Mouse (Mus musculus) midbrain, embryonic 10.5 days (tissue): ENCODE results near the gene Clpb. TPM values are rescaled to one million over a fixed set of nuclear protein-coding genes. Genes with fewer than 3 reads are reported as not detected.

Experiments used
- DNase-seq: peaks from one replicate; pipeline ENCODE4 v3.0.0-alpha.2; 2017; ENCODE audit warnings: low spot score
- H3K27ac ChIP-seq: fragments of 300-500 bp; sonication (generic); replicated peaks from 2 replicates; pipeline ENCODE4 v1.5.1; 2016; ENCODE audit warnings: mild to moderate bottlenecking
- H3K27me3 ChIP-seq: fragments of 300-500 bp; sonication (generic); 2 replicates; pipeline ENCODE4 v1.6.1; 2016; ENCODE audit warnings: low read depth, mild to moderate bottlenecking; ENCODE audit not compliant: poor library complexity, severe bottlenecking
- H3K36me3 ChIP-seq: fragments of 300-500 bp; sonication (generic); 2 replicates; pipeline ENCODE4 v1.6.1; 2016; ENCODE audit warnings: mild to moderate bottlenecking, moderate library complexity
- H3K4me1 ChIP-seq: fragments of 300-500 bp; sonication (generic); 2 replicates; pipeline ENCODE4 v1.6.1; 2016
- H3K4me3 ChIP-seq: fragments of 300-500 bp; sonication (generic); 2 replicates; pipeline ENCODE4 v1.5.1; 2016; ENCODE audit warnings: mild to moderate bottlenecking, moderate library complexity
- H3K9me3 ChIP-seq: fragments of 300-500 bp; sonication (generic); replicated peaks from 2 replicates; pipeline ENCODE4 v1.6.1; 2016; ENCODE audit warnings: mild to moderate bottlenecking
- WGBS: fragments of 180-500 bp; shearing (Covaris S2); methylation state at CpG from one replicate; pipeline ENCODE4 v1.1.7; 2016; 5-methylcytosine and 5-hydroxymethylcytosine counted together
- polyA plus RNA-seq: library from polyadenylated mRNA; unstranded; fragments of >200 nt; fragmentation: Nextera tagmentation; extraction: Ambion mirVana; gene quantifications from 2 replicates; pipeline ENCODE4 v1.2.1, GENCODE M21; 2016

Clpb gene
- polyA plus RNA-seq, 1 experiment from 2014 or later: 56.3 TPM

DNA sequence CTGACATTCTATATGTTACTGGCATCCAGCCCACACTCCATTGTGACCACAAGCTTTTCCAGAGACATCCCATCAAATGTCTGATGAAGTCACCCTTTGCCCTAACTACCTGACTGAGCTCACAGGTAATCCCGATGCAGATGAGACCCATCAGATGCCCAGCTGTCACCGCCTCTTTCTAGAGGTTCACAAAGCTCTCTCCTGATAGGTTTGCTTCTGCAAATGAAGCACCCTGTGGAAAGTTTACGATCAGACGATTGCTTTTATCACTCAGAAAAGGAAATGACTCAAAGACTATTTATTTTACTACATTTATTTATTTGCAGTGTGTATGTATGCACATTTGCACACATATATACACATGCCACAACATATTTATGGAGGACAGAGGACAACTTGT is 80.1 kb downstream of the Clpb start:
- WGBS: 91% methylated on average over 4 of the region's 4 CpGs
- Histone ChIP-seq H3K9me3 (no peaks in the 10 kb centered on the region), H3K4me1 (peaks cover 26% of the 10 kb centered on the region), H3K36me3 (no peaks in the 10 kb centered on the region), H3K27me3 (no peaks in the 10 kb centered on the region), H3K27ac (no peak overlapping the region), H3K4me3 (no peak overlapping the region)
- no peak for DNase-seq

- peak overlapping the region; percentile 59 for H3K27ac ChIP-seq
- peaks cover 6% of the 10 kb centered on the region; the same call in 1 of the 2 replicates for H3K36me3 ChIP-seq
- H3K4me1 ChIP-seq: peaks cover 11% of the 10 kb centered on the region; the same call in 1 of the 2 replicates
- no peaks in the 10 kb centered on the region for H3K9me3 ChIP-seq
- no peak overlapping the region for H3K4me3 ChIP-seq
- whole genome bisulfite sequencing: 90% methylated on average over 12 of the region's 12 CpGs
- DNase-seq: no peak
- H3K27me3 ChIP-seq: no peaks in the 10 kb centered on the region
Measured at GRCm38 (mm10) chr7:101746559-101747334, 83.3 kb downstream of the Clpb start.

- WGBS: 89% methylated on average over 2 of the region's 2 CpGs
- DNase-seq: no peak
- Histone ChIP-seq H3K27ac (no peak overlapping the region), H3K9me3 (no peaks in the 10 kb centered on the region), H3K4me3 (no peak overlapping the region), H3K36me3 (peaks cover 23% of the 10 kb centered on the region), H3K27me3 (no peaks in the 10 kb centered on the region), H3K4me1 (0 out of 2 replicates have a peak, but pooled peaks cover 4% of the 10 kb centered on the region)
Measured at GRCm38 (mm10) chr7:101750268-101750667, 86.8 kb downstream of the Clpb start.

GRCm38 (mm10) chr7:101752346-101752745 is 88.9 kb downstream of the Clpb start:
- no peak for DNase-seq

DNA sequence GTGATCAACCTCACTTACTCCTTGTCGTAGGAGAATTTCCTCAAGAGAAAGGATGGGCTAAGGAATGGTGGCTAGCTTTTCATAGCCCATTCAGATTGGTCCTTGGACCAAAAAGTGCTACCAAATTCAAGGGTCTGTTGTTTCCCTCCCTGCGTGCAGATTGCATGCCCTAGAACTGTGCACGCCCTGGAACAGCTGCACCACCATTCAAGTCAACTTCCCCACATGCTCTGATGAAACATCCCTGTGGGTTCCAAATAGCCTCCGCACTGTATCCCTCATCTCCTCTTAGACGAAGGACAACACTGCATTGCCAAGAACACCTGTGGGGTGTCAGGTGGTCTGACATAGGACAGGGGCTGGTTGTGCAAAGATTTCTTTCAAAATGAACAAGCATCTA is 90.1 kb downstream of the Clpb start:
- 95% methylated on average over 5 of the region's 5 CpGs for WGBS
- Histone ChIP-seq H3K27ac (no peak overlapping the region), H3K9me3 (no peaks in the 10 kb centered on the region)

More at GRCm38 (mm10) chr7:101752346-101752745, 88.9 kb downstream of the Clpb start:
- 92% methylated on average over 3 of the region's 3 CpGs for WGBS
- Histone ChIP-seq H3K9me3 (no peaks in the 10 kb centered on the region), H3K4me3 (no peak overlapping the region), H3K27me3 (no peaks in the 10 kb centered on the region), H3K4me1 (no peaks in the 10 kb centered on the region), H3K36me3 (peaks cover 23% of the 10 kb centered on the region), H3K27ac (no peak overlapping the region)

DNA sequence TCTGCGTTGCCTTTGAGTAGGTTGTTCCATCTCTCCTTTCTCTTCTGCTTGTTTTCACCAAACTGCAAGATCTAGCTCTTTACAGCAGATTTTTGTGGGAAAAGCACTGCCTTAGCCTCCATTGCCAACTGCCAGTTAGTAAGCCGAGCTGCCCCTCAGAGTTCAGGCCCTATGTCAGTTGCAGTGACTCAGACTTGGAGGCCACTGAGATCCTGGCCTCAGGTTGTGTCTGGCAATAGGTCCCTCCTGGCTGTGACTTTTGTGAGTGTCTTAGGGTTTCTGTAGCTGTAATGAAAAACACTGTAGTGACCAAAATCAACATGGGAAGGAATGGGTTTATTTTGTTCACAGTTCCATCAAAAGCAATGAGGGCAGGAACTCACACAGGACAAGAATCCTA is 91.0 kb downstream of the Clpb start:
- H3K9me3 ChIP-seq: no peaks in the 10 kb centered on the region
- no peak for DNase-seq
- H3K36me3 ChIP-seq: peaks cover 24% of the 10 kb centered on the region
- 92% methylated on average over 2 of the region's 2 CpGs for WGBS
- no peak overlapping the region for H3K27ac ChIP-seq
- no peak overlapping the region for H3K4me3 ChIP-seq
- H3K27me3 ChIP-seq: no peaks in the 10 kb centered on the region
- H3K4me1 ChIP-seq: no peaks in the 10 kb centered on the region

More for the DNA sequence above, 90.1 kb downstream of the Clpb start:
- no peak for DNase-seq
- Histone ChIP-seq H3K27me3 (no peaks in the 10 kb centered on the region), H3K4me3 (no peak overlapping the region), H3K4me1 (no peaks in the 10 kb centered on the region), H3K36me3 (peaks cover 23% of the 10 kb centered on the region)

- Histone ChIP-seq H3K36me3 (peaks cover 27% of the 10 kb centered on the region), H3K4me3 (no peak overlapping the region), H3K27ac (no peak overlapping the region), H3K4me1 (no peaks in the 10 kb centered on the region), H3K9me3 (no peaks in the 10 kb centered on the region), H3K27me3 (no peaks in the 10 kb centered on the region)
- no peak for DNase-seq
- WGBS: 94% methylated on average over 6 of the region's 6 CpGs
Measured at GRCm38 (mm10) chr7:101755301-101755700, 91.9 kb downstream of the Clpb start.

GRCm38 (mm10) chr7:101761899-101762780 is 98.7 kb downstream of the Clpb start:
- H3K36me3 ChIP-seq: peaks cover 14% of the 10 kb centered on the region; the same call in 1 of the 2 replicates
- no peaks in the 10 kb centered on the region for H3K27me3 ChIP-seq
- no peak for DNase-seq
- no peak overlapping the region for H3K27ac ChIP-seq
- H3K4me1 ChIP-seq: no peaks in the 10 kb centered on the region
- H3K4me3 ChIP-seq: no peak overlapping the region
- 94% methylated on average over 11 of the region's 11 CpGs for WGBS
- no peaks in the 10 kb centered on the region for H3K9me3 ChIP-seq

- H3K36me3 ChIP-seq: peaks cover 22% of the 10 kb centered on the region
- no peak overlapping the region for H3K4me3 ChIP-seq
- 89% methylated on average over 5 of the region's 5 CpGs for WGBS
- H3K4me1 ChIP-seq: peaks cover 16% of the 10 kb centered on the region
- H3K27me3 ChIP-seq: no peaks in the 10 kb centered on the region
- no peaks in the 10 kb centered on the region for H3K9me3 ChIP-seq
- H3K27ac ChIP-seq: no peak overlapping the region
- no peak for DNase-seq
Measured at GRCm38 (mm10) chr7:101767335-101767907, 104.0 kb downstream of the Clpb start.

DNA sequence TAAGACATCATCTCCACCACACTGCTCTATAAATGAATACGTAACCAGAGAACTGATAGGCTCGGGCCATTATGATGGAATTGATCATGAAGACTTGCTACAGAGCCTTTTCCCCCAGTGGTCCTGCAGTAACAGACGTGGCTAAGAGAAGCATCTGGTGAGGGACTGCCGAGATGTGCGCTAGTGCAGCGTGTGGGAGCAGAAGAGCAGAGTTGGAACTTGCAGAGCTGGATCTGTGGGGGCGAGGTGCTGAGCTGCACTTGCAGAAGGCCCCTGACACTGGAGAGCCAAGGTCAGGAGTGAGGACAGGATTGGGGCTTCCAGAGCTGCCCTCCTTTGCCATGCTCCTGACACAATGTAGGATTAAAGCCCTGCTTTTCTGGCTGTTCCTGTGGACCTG is 106.6 kb downstream of the Clpb start:
- H3K27ac ChIP-seq: no peak overlapping the region; the same call in 1 of the 2 replicates

DNA sequence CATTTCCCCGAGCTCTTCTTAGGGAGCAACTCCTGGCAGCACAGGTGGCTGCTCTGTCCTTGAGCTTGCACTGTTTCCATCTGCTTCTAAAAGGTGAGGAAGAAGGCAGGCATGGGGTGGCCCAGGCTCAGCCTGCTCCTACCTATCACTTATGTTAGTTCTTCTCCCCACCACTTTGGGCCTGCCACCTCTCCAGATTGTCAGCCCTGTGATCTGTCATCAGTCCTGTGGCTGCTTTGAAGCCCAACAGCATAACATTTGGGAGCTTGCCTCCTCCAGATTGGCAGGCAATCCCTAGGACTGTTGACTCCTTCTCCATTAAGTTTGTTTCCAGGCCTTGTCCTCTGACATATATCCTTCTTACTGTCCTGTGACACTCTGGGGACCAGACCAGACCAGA is 108.2 kb downstream of the Clpb start:
- Histone ChIP-seq H3K27ac (no peak overlapping the region), H3K9me3 (no peaks in the 10 kb centered on the region), H3K4me1 (peaks cover 26% of the 10 kb centered on the region), H3K27me3 (no peaks in the 10 kb centered on the region), H3K36me3 (peaks cover 33% of the 10 kb centered on the region), H3K4me3 (no peak overlapping the region)
- DNase-seq: no peak
- 80% methylated on average over 1 of the region's 1 CpGs for WGBS

More for the DNA sequence above, 106.6 kb downstream of the Clpb start:
- H3K27me3 ChIP-seq: no peaks in the 10 kb centered on the region
- H3K4me1 ChIP-seq: peaks cover 26% of the 10 kb centered on the region
- no peaks in the 10 kb centered on the region for H3K9me3 ChIP-seq
- WGBS: 85% methylated on average over 7 of the region's 7 CpGs
- H3K36me3 ChIP-seq: peaks cover 34% of the 10 kb centered on the region
- H3K4me3 ChIP-seq: no peak overlapping the region
- no peak for DNase-seq

DNA sequence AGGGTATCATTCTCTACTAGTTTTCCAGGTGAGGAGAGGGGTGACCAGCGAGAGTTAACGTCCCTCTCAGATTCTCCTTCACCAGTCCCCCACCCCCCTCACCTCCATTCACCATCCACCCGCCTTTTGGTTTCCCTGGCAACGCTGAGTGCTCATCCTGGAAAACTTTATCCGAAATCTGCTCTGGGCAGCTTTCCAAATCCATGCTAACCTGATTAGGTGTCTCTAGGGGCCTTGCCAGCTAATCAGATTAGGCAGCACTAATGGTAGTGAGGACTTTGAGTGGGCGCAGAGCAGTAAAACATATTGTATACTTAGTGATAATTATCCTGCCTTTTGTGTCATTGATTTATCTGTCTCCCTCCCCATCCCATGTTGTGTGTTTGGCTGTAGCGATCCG is 109.3 kb downstream of the Clpb start:
- Histone ChIP-seq H3K36me3 (peaks cover 33% of the 10 kb centered on the region), H3K4me1 (peaks cover 26% of the 10 kb centered on the region), H3K27me3 (no peaks in the 10 kb centered on the region), H3K9me3 (no peaks in the 10 kb centered on the region), H3K27ac (0 out of 2 replicates have a peak overlapping the region, but pooled peaks have one; percentile 9), H3K4me3 (no peak overlapping the region)
- 43% methylated on average over 8 of the region's 8 CpGs for WGBS
- DNase-seq: peak; percentile 17
